Mouse (Mus musculus) adrenal gland, adult 18-20 months (tissue): ENCODE results near the gene Dcst2. TPM values are rescaled to one million over a fixed set of nuclear protein-coding genes. Genes with fewer than 3 reads are reported as not detected.
A peak's percentile ranks its signal among the peaks of the same experiment; 100 is the strongest.

Experiments
- DNase-seq, 2 experiments: peaks; one replicate each; pipeline ENCODE4 v3.0.0; 2021 to 2022; ENCODE audit warnings: low spot score in 2 of 2
- long read RNA-seq, 2 experiments: library from polyadenylated mRNA; stranded (forward); transcript quantifications; one replicate each; pipeline ENCODE4 v2.0.0; 2021
- total RNA-seq, 2 experiments: library from RNA; stranded (reverse); gene quantifications; 1 replicate in 1 of 2; 2 replicates in 1 of 2; pipeline ENCODE4 v1.2.3; 2021

Dcst2 gene
- total RNA-seq: under 1 TPM; 0.80 to 0.93 TPM
- long read RNA-seq, experiment 1: 0 reads
- long read RNA-seq, experiment 2, partial matches to known transcripts: 1 of 3 reads
- long read RNA-seq, experiment 2, other reads (novel, unspliced or antisense): 2 of 3 reads

- no peak for DNase-seq
Measured at GRCm38 (mm10) chr3:89361675-89362074, at the start of gene Dcst2. TSS of gene Dcst2 (plus strand) at chr3:89361975.

- DNase-seq: no peak
Measured at GRCm38 (mm10) chr3:89314340-89314739, 47.4 kb upstream of the Dcst2 start.

GRCm38 (mm10) chr3:89314791-89315190, 47.0 kb upstream of the Dcst2 start:
- DNase-seq: no peak

GRCm38 (mm10) chr3:89315195-89315929, 46.4 kb upstream of the Dcst2 start:
- peak; percentile 78 to 82 for DNase-seq

- DNase-seq: no peak
Measured at GRCm38 (mm10) chr3:89315930-89316831, 45.6 kb upstream of the Dcst2 start.

GRCm38 (mm10) chr3:89316833-89317232, 44.9 kb upstream of the Dcst2 start:
- peak; percentile 78 to 80 for DNase-seq

- no peak for DNase-seq
Measured at GRCm38 (mm10) chr3:89317246-89317645, 44.5 kb upstream of the Dcst2 start.

GRCm38 (mm10) chr3:89318316-89318715, 43.5 kb upstream of the Dcst2 start:
- no peak for DNase-seq

GRCm38 (mm10) chr3:89318971-89319590, 42.7 kb upstream of the Dcst2 start:
- DNase-seq: no peak

- DNase-seq: no peak
Measured at GRCm38 (mm10) chr3:89319591-89320350, 42.0 kb upstream of the Dcst2 start.

- DNase-seq: peak in 1 of 2 experiments; percentile 36
Measured at GRCm38 (mm10) chr3:89320581-89321182, 41.1 kb upstream of the Dcst2 start.

- DNase-seq: peak in 1 of 2 experiments; percentile 41
Measured at GRCm38 (mm10) chr3:89321183-89322130, 40.3 kb upstream of the Dcst2 start.

- no peak for DNase-seq
Measured at GRCm38 (mm10) chr3:89322131-89322500, 39.7 kb upstream of the Dcst2 start.

- peak; percentile 75 to 76 for DNase-seq
Measured at GRCm38 (mm10) chr3:89322514-89323165, 39.1 kb upstream of the Dcst2 start, which contains the start of gene Efna3. TSS of gene Efna3 (minus strand) at chr3:89322965.

GRCm38 (mm10) chr3:89325882-89326281, 35.9 kb upstream of the Dcst2 start:
- no peak for DNase-seq

GRCm38 (mm10) chr3:89327371-89327870, 34.4 kb upstream of the Dcst2 start:
- no peak for DNase-seq

GRCm38 (mm10) chr3:89328623-89329022, 33.2 kb upstream of the Dcst2 start:
- no peak for DNase-seq

- DNase-seq: no peak
Measured at GRCm38 (mm10) chr3:89330346-89330745, 31.4 kb upstream of the Dcst2 start.
